Mouse (Mus musculus) urinary bladder, postnatal 25 days (tissue): ENCODE measurements around the gene Ccdc6.

Source experiments
- DNase-seq: peaks from one replicate; pipeline ENCODE4 v3.0.0; 2022; ENCODE audit warnings: low spot score

Ccdc6 gene

DNA sequence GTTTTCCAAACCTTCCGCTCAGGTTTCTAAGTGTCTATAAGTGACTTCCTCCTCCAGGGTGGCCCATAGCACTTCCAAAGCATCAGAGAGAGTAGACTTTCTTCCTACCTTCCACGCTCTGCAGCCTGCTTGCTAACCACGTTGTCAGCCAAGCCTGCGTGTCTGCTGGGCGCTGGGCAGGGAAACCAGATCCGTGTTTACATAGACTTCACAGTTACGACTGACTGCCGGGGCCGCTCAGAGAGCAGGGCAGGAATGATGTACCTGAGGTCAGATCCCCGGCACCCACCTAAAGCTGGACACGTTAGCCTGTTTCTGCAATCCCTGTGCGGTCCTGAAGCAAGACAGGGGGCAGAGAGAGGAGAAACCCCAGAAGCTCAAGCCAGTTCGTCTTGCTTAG lies 71.5 kb downstream of the Ccdc6 start:
- DNase-seq = no peak

DNA sequence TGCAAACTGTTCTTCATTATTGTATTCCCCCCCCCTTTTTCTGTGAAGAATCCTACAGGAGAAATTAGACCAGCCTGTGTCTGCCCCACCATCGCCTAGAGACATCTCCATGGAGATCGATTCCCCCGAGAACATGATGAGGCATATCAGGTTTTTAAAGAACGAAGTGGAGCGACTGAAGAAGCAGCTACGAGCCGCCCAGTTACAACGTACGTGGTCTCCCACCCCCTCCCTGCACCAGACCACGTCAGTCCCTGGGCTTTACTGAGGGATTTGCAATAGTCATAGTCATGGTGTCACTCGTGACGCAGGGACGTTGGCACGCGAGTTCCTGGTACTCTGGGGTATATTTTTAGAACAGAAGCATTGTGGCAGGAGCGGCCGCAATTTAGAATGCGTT lies 72.1 kb downstream of the Ccdc6 start:
- no peak for DNase-seq

DNA sequence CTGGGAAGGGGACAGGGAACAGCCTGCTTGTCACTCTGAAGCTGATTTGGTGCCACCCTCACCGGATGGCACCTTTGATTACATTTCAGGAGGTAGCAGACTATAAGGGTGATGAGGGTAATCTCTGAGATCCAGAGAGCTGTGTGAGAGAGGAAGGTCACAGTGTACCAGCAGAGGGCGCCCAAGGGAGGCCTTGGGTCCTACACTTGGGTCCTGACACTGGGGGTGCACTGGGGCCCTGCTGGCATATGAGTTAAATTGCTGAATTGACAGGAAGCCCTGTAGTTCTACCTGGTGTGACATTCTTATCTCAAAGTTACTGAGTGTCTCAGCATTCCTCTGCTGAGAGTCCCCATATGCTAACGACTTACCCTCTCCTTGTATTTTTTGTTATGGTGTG lies 76.4 kb downstream of the Ccdc6 start:
- DNase-seq = peak; percentile 59

DNA sequence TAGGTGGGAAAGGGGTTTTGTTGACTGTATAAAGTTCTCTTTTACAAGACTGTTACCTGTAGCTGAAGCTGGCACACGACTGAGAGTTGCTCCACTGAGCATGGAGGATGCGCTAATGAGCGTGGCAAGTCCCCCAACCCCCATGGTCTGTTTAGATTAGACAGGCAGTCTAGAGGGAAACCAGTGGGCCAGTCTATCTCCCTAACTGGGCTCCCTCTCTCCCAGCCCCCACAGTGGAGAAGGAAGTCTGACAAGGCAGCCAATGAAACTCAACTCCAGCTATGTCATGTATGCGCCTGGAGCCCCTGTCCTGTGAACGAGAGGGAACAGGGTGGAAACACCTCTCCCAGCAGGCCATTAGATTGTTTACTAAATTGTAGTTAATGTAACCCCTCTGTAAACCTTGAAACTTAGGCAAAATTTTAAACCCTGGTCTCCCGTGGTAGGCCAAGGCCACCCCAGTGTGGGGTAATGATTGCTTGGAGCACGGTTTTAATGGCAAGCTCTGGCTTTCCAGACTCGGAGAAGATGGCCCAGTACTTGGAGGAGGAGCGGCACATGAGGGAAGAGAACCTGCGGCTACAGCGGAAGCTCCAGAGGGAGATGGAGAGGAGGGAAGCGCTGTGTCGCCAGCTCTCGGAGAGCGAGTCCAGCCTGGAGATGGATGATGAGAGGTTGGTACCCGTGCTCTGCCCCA lies 77.7 kb downstream of the Ccdc6 start:
- no peak for DNase-seq

DNA sequence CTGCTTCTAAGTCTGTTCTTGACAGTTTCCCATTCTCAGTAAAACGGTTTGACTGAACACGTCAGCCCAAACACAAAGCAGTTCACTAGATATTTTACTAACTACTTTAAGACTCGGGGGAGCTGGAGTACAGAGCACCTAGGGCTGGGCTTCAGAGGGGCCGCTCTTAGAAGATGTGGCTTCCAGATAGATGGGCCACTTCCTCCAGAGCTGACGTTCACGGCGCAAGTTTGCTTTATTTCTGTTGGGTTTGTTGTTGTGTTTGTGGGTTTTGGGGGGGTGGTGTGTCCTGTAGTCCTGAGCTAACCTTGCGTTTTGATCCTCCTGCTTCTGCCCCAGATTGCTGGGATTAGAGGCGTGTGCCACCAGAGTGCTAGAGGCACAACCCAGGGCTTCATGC lies 83.8 kb downstream of the Ccdc6 start:
- DNase-seq = no peak

DNA sequence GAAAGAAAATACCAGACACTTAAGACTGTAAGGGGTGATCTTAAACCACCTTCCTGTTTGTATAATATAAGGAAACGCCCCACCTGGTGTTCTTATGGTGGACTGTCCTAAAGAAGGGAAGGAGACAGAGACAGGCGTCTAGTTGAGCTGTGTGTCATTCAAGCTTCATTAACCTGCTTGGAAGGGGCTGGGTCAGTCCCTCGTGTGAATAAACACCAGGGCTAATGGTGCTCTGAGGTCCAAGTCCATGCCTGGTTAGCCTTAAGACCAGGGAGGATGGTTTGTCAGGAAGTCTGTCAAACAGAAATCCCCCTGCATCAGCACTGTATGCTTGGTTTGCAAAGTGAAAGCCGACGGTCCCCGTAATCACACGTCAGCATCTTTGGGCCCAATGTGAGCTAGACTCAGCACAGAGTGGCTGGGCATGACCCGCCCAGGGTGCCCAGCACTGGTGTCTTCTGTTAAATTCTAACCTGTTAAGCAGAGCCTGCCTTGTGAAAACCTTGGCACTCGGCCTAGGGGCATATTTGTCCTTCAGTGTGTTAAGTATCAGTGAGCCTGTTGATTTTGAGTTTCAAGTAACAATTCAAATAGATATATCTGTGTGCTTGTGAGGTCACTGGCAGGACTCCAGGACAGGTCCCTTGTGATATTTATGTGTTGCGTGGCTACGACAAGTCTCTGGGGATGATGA lies 84.5 kb downstream of the Ccdc6 start:
- no peak for DNase-seq

DNA sequence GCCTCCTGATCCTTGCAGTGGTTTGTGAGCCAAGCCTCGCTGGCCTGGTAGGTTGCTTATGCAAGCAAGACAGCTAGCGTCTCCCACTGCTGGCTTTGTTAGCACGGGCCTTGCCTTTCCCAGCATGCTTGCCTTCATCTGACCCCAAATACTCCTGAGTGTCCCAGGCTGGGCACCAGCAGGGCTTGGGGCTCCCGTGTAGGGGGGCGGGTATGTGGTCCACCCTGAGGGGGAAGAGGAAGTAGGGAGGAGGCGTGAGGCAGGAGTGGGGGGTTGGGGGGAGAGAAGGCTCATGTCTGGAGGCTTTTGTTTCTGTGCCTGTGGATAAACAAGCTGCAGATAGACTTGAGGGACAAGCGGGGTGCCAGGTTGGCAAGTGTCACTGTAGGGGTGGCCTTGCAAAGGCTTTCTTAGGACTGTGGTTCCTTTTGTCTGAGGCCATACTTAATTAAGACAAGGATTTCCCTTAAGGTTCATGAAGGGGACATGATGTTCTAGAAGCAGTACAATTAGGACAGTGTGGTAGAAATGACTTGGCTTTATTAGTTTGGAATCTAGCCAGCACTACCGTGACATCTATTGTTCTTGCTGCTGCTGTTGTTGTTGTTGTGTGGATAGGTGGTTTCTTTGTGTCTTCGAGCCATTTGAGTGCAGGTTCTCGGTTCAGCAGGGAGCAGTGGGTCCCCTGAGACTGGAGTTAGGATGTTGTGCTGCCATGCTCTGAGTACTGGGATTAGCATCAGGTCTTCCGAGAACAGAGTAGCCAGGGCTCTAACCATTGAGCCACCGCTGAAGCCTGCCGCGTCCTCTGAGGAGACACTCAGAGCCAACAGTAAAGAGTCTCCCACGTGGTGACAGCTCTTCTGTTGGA lies 86.5 kb downstream of the Ccdc6 start:
- DNase-seq = no peak

DNA sequence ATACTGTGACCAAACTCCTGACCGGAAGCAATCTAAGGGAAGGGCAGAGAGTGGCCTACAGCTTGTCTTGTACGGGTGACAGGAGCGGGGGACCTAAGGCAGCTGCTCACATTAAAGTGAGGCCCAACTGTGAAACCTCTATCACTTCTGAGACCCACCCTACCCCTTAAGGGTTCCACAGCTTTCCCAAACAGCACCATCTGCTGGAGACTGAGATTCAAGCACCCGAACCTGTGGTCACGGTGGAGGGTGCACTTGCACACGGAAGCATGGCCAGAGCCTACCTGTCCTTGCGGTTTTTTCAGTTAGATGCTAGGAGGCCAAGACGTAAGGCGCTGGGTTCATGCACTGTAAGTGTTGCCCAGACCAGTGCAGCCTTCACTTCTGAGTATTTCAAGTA lies 89.2 kb downstream of the Ccdc6 start:
- DNase-seq = peak; percentile 31

DNA sequence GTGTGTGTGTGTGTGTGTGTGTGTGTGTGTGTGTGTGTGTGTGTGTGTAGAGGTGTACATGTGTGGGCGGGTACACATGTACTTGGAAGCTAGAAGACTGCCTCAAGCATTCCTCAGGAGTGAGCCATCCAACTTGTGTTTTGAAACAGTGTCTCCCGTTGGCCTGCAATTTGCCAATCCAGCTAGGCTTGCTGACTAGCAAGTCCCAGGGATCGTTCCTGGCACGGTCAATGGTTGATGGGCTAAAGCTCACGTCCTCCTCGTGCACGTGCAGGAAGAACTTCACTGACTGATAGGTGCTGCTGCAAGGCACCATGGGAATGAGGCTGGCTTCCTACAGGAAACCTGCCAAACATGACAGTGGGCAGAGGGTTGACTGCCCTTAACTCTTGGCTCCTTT lies 89.7 kb downstream of the Ccdc6 start:
- DNase-seq = no peak

DNA sequence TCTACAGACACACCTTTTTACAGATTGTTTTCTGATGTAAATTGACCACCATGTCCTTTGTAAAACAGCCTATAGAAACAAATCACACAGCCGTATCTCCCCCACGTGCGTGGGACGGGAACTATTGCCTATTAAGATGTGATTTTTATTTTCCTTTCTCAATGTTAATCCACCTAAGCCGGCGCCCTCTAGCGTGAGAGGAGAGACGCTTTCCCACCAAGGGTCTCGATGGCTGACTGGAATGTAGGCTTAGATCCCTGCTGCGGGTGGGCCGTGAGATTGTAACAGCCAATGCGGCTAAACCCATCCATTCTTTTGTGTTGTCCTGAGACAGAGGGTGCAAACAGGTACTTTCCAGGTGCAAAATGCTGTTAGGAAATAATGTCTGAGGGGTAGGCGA lies 92.9 kb downstream of the Ccdc6 start:
- DNase-seq = no peak

DNA sequence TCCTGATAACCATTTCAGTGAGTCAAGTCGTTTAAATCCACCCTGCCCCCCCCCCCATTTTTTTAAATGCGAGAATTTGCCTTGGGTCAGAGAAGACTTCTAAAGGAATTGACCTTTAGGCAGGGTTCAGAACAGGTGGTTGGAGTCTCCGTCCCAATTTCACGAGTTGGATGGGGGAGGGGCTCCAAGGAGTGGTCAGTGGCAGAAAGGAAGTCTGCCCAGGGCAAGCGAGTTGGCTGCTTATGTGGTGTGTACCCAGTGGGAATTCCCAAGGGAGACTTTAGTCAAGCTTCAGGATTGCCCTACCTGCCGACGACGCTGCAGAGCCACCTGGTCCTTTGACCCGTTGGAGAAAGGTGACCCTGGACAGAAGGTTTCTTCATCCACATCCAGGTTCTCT lies 97.4 kb downstream of the Ccdc6 start:
- no peak for DNase-seq

DNA sequence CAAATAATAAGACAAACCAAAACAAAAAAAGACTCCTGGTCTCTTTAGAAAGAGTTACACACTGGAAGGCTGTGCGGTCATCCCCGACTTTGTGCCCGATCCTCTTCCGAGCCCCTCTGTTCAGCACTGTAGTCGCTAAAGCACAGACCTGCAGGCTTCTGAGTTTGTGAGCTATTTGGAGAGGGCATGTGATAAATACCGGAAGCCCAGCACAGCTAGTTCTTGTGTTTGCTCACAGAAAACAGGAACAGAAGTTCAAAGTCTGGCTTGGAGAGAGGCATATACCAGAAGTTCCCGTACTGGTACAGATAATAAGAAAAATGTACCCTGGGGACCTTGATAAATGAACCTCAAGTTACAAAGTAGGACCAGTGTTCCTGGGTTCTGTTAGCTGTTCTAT lies 98.4 kb downstream of the Ccdc6 start:
- DNase-seq = no peak

DNA sequence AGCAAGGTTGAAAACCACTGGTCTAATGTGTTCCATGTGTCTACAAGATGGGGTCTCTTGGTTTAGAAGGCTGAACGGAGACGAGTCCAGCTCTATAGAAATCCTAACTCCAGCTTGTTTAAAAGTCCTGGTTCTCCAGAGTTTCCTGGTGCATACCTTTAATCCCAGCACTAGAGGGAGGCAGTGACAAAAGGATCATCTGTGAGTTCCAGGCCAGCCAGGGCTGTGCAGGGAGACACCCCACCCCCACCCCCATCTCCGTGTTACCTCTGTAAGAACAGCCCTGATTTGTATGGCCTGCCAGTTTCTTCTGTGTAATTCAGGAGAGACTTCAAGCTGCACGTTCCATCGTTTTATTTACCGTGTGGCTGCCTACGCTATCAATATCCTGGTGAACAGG lies 98.9 kb downstream of the Ccdc6 start:
- DNase-seq = no peak

DNA sequence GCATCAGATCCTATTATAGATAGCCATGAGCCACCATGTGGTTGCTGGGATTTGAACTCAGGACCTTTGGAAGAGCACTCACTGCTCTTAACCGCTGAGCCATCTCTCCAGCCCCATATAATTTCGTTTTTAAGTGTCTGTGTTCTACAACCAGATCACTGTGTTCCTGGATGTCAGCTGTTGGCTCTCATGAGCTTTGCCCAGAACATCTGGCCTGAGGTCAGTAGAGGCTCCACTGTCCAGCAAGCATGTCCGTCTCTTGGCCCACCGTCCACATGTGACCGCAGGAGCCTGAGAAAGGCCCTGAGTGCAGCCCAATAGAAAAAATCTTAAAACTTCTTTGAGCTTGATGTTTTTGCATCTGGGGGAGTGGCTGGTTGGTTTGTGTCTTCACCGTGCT lies 99.7 kb downstream of the Ccdc6 start:
- DNase-seq = no peak

DNA sequence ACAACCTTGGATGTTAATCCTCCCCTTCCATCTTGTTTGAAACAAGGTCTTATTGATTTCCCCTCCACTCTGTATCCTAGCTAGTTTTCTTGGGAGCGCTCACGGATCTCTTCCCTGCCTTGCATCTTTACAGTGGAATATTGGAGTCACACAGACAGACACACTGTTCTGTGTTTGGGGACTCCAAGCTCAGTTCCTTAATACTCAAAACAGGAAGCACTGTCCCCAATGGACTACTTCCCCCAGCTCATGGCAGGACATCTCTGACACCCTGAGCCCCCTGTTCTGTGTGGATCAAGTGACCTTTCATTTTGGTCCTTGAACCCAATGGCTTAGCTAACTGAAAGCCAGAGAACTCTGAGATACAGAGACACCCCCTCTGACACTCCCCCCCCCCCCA lies 100.7 kb downstream of the Ccdc6 start:
- DNase-seq = no peak

DNA sequence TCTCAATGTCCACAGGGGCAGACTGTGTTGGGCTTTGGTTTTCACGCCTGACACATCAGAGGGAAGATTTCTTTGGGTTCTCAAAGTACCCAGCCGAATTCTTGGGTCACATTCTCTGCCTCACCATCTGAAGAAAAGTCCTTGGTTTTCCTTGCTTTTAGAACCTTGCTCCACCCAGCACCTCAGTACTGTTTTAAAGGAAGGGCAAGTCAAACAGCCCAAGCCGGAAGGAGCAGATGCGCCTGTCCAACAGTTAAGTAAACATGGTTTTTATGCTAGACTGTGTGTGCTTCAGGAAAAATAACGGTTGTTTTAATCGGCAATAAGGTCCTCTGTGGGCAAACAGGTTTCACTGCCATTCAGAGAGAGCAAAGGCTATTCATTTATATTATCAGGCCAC lies 101.1 kb downstream of the Ccdc6 start:
- no peak for DNase-seq

DNA sequence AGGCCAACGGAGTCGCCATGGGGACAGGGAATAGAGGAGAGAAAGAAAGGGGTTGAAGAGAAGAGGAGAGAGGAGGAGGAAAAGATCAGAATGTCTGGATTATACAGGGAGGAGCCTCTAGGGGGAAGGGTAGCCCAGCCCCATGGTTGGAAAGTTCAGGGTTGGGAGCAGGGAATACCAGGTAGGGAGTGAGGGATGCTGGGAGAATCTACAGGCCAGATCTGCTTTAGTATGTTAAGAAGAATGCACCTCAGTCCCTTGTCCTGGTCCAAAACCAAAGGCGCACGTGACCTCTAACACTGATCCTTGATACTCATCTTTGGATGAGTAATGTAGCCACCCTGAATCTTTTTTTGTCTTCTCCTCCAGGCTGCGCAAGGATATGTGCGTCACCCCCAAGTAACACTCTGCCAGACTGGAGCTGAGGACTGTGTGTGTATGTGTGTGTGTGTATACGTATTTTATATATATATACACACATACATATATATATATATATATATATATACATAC lies 102.1 kb downstream of the Ccdc6 start:
- no peak for DNase-seq

DNA sequence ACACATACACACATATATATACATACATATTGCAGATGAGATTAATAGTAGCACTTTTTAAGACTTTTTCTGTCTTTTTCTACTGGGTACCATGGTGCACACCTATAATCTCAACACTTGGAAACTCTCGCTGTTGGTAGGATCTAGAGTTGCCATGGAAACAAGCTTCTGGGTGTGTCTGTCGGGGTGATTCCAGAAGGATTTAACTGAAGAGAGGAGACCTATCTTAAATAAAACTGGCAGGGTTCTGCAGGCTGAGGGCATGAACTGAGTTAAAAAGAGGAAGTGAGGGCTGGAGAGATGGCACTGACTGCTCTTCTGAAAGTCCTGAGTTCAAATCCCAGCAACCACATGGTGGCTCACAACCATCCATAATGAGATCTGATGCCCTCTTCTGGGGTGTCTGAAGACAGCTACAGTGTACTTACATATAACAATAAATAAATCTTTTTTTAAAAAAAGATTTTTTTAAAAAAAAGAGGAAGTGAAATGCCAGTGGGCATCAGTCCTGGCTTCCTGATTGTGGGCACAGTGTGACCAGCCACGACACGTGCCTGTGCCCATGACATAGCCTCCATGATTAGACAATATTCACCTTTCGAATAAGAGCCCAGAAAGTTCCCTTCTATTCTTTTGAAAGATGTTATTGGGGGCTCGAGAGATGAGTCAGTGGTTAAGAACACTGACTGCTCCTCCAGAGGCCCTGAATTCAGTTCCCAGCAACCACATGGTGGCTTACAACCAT lies 102.7 kb downstream of the Ccdc6 start:
- DNase-seq = no peak

DNA sequence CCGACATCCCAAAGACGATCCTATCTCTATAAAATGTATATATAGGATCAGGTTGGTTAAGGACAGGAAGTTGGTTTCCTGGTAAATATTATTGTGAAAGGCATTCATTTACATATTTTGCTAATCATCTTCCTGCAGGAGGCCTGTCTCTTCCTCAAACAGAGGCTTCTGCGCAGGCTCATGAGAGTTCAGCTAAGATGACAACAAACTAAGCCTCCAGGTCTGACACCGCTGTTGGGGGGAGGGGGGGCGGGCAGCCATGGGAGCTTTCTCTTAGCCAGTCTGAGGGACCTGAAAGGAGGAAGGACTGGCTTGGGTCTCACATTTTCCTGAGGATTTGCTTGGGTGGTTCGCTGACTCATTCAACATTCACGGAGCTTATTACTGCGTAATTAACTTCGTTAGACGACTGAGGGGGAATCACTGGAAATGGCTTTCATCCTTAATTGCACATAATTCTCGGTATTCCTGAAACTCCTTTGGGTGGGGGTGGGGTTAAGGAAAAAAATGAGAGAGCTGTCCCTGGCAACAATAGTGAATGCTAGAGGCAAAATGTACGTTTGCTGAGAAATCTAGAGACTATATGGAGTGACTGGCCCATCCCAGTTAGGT lies 104.1 kb downstream of the Ccdc6 start:
- DNase-seq = no peak

DNA sequence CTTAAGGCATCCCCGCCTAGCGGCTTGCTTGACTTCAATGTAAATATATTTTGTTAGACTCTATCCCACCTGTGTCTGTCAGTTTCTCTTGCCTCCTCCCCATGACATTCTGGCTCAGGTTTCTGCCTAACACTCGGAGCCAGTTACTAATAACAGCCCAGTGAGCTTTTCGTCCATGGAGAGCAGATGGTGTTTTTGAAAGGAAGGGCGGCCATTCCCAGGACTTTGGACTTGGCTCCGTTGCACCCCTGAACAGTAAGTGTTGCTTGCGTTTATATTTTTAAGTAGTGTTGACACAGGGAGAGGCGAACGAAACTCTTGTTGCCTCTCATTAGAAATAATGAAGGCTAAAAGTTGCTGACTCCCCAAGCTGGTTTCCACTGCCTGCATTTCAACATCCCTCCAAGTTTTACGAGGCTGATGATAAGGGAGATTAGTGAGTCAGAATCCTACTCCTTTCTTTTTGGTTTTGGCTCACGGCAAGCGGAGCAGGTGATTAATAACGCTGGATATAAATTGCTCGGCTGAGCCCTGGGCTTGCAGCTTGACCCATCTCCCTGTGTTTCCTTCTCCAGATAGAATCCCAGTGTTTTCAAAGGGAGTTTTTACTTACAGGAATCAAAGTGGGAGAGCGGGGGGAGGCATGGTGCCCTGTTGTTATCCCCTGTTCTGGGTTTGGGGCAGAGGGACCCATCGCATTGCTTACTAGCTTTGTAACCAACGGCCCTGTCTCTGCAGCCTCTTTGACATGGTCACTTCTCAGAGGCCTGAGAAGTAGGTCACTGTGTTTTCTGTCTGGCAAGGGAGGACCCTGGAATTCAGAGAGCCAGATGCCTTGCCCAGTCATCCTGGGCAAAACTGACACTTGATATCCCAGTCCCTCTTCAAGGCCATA lies 107.8 kb downstream of the Ccdc6 start, which contains the start of gene Mrln:
Mrln (plus strand) TSS at position 160 of the 895 bp plus-strand sequence.
- peak; percentile 33 for DNase-seq

DNA sequence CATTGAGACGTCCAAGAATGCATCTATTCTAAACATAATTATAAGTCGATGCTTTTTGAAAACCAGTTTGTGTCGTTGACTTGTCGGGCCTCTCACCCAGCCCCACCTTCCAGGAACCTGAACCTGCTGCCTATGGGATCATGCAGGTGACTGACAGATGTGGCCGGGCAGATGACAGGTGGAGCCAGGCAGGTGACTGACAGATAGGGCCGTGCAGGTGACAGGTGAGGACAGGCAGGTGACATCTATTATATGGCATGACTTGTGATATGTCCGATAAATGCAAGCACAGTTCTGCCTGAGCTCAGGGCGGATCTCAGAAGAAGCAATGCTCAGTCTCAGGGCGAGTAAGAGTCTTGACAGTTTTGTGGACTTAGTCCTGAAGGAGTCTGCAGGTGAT lies 114.4 kb downstream of the Ccdc6 start:
- DNase-seq = no peak
